Mouse (Mus musculus) G1E (cell line): ENCODE results near the gene Bub1b. TPM values are rescaled to one million over a fixed set of nuclear protein-coding genes. Genes with fewer than 3 reads are reported as not detected.
"Not testable (repeated sequence)": the region's sequence is repeated elsewhere in the genome, so short reads cannot be mapped to it uniquely, and the experiment has no call there.

ENCODE experiments used
- ATAC-seq: 2 replicates; pipeline ENCODE4 v1.8.0; 2016; ENCODE audit warnings: mild to moderate bottlenecking; ENCODE audit not compliant: insufficient number of reproducible peaks, poor library complexity, low FRiP score, severe bottlenecking; ENCODE audit errors: extremely low read depth
- DNase-seq: peaks from one replicate; pipeline ENCODE4 v3.0.0; 2012; ENCODE audit warnings: low spot score
- H3K27me3 ChIP-seq: 2 replicates; pipeline ENCODE4 v1.6.1; 2012; ENCODE audit warnings: mild to moderate bottlenecking, low read length, inconsistent platforms; ENCODE audit not compliant: insufficient read depth
- H3K36me3 ChIP-seq: replicated peaks from 2 replicates; pipeline ENCODE3; 2012; ENCODE audit warnings: mild to moderate bottlenecking, inconsistent platforms
- H3K4me1 ChIP-seq: 2 replicates; pipeline ENCODE4 v1.6.1; 2012; ENCODE audit warnings: low read depth, low read length, inconsistent platforms, mixed read lengths; ENCODE audit not compliant: insufficient read depth
- H3K4me3 ChIP-seq: 2 replicates; pipeline ENCODE4 v1.5.1; 2012; ENCODE audit warnings: low read depth, mild to moderate bottlenecking, inconsistent platforms, low read length, moderate library complexity, mixed read lengths
- H3K9me3 ChIP-seq: replicated peaks from 2 replicates; pipeline ENCODE4 v1.6.1; 2012; ENCODE audit warnings: inconsistent platforms
- CTCF ChIP-seq: IDR thresholded peaks from 2 replicates; pipeline ENCODE4 v1.5.1; 2012; ENCODE audit warnings: low read depth, low read length, inconsistent platforms, mixed read lengths
- GATA1 ChIP-seq: IDR thresholded peaks from 2 replicates; pipeline ENCODE4 v1.6.1; 2012; ENCODE audit warnings: borderline replicate concordance, low read length, inconsistent platforms, mixed read lengths
- GATA2 ChIP-seq: IDR thresholded peaks from 2 replicates; pipeline ENCODE4 v1.6.1; 2012; ENCODE audit warnings: low read depth, low read length, inconsistent platforms, borderline replicate concordance
- POLR2AphosphoS5 ChIP-seq: IDR thresholded peaks from 2 replicates; pipeline ENCODE4 v1.6.1; 2012; ENCODE audit warnings: low read depth, low read length, inconsistent platforms; ENCODE audit not compliant: insufficient replicate concordance
- TAL1 ChIP-seq: conservative IDR thresholded peaks from 2 replicates; pipeline ENCODE4 v1.6.1; 2012; ENCODE audit warnings: low read depth, low read length, inconsistent platforms, mixed read lengths
- polyA plus RNA-seq: library from polyadenylated mRNA; stranded (reverse); fragments of >175 nt; gene quantifications from 2 replicates; pipeline ENCODE4 v1.2.3, GENCODE M21; 2012
- total RNA-seq, 2 experiments: library from RNA; stranded (forward) in 1 of 2; stranded (reverse) in 1 of 2; fragments of 200-1000 nt in 1 of 2; fragments of >200 nt in 1 of 2; fragmentation: Nextera tagmentation in 1 of 2; gene quantifications; 2 replicates each; pipeline ENCODE4 v1.2.3; 2014 to 2017

The Bub1b gene
- 69.8 and 75.1 TPM in 2 replicates for total RNA-seq (2014; fragmentation: Nextera tagmentation)
- 110 and 126 TPM in 2 replicates for total RNA-seq (2017)
- 21.1 and 26.3 TPM in 2 replicates for polyA plus RNA-seq

DNA sequence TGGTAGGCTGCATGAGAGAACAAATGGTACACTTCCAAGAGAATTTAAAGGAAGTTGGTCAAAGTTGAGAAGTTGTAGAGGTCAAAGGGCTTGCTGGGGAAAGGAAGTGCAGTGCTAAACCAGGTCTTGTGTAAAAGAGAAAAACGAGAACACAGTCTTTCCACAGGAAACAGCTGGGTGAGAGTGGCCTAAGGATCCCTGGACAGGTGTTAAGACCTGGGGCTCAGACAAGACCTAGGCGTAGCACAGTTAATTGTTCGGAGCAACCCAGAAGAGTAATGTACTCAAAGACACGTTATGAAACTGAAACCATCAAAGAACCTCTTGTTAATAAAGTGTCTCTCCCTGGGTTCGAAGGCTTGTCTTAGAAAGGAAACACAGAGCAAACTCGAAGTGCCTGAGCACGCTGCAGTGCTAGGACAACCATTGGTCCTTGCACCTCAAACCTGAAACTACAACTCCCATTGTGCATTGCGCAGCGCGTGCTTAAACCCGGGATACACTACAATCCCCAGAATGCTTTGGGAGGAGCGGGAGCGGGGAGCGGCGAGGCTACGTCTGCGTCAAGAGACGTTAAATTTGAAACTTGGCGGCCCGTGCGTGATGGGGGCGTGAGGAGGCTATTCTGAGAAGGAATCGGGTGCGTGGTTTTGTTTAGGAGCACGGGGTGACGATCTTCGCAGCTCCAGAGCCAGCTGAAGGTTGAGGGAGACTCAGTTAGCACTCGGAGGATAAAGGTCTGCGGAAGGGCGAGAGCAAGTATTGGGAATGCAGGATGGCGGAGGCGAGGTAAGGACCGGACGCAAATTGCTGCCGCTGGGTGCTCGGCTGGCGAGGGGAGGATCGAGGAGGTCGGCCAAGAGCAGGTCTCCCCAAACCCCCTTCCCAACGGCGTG, at the start of gene Bub1b:
TSS of gene Bub1b (plus strand) at position 539 of the 896 bp plus-strand sequence.
- H3K27me3 ChIP-seq = peaks cover 3% of the 10 kb centered on the region; the same call in 1 of the 2 replicates
- peaks cover 34% of the 10 kb centered on the region for H3K4me1 ChIP-seq
- peak; percentile 99 for ATAC-seq
- TF ChIP-seq POLR2AphosphoS5 (no peak), CTCF (no peak), TAL1 (no peak), GATA1 (no peak), GATA2 (no peak)
- no peaks in the 10 kb centered on the region for H3K9me3 ChIP-seq
- H3K36me3 ChIP-seq = peaks cover 29% of the 10 kb centered on the region
- DNase-seq = peak; percentile 70
- H3K4me3 ChIP-seq = peak within 1 kb of the TSS; percentile 88

GRCm38 (mm10) chr2:118548421-118549221, 49.4 kb upstream of the Bub1b start:
- DNase-seq (no peak), ATAC-seq (no peak)
- no peaks in the 10 kb centered on the region for H3K36me3 ChIP-seq
- H3K4me1 ChIP-seq = peaks cover 10% of the 10 kb centered on the region
- H3K27me3 ChIP-seq = peaks cover 67% of the 10 kb centered on the region
- H3K4me3 ChIP-seq = no peak overlapping the region
- TF ChIP-seq TAL1 = no peak
- TF ChIP-seq CTCF = no peak
- no peak for TF ChIP-seq GATA2
- no peaks in the 10 kb centered on the region for H3K9me3 ChIP-seq

DNA sequence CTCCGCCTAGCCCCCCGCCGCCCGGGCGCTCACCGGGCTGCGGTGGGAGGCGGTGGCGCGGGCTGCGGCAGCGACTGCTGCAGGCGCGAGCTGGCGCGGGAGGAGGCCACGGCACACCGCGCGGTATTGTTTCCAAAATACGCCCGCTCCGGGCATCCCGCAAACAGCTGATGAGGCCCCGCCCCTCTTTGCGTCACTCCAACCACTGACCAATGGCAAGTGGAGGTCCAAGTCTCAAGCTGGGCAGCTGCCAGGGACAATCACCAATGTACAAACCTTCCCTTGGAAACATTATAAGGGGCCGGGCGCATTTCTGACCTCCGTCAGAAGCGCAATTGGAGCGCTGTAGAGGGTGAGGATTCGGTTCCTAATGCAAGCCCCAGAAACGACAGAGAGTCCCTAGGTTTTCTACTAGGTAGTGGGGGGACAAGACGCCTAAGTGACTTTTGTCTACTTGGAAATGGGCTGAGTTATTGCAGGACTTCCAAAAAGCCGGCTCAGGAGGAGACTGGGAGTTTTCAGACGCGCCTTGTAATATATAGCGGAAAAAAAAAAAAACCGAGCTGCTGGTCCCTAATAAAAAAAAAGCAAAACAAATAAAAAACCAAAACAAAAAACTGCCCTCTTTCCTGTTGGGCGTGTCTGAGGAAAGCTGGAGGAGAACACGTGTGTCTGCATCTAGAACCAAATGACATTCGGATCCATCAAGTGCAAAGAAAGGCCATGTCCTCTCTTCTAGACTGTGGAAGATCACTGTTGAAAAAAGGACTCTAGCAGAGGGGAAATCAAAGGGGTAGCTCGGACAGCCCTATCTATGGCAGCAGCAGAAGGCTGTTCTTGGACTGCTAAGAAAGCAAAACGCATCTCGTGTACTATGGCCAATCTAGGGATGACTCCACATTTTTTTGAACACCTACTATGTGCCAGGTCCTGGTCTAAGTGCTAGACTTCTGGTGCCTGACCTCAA, 48.2 kb upstream of the Bub1b start, which contains the start of gene Bmf:
TSS of gene Bmf (minus strand) at position 181 of the 967 bp plus-strand sequence.
- TF ChIP-seq CTCF (no peak), GATA1 (no peak), POLR2AphosphoS5 (no peak), GATA2 (no peak), TAL1 (no peak)
- DNase-seq (no peak), ATAC-seq (no peak)
- H3K4me1 ChIP-seq = no peaks in the 10 kb centered on the region; the same call in 1 of the 2 replicates
- H3K36me3 ChIP-seq = no peaks in the 10 kb centered on the region
- H3K9me3 ChIP-seq = no peaks in the 10 kb centered on the region
- H3K4me3 ChIP-seq = no peak within 1 kb of the TSS; the same call in 1 of the 2 replicates
- H3K27me3 ChIP-seq = peaks cover 56% of the 10 kb centered on the region

DNA sequence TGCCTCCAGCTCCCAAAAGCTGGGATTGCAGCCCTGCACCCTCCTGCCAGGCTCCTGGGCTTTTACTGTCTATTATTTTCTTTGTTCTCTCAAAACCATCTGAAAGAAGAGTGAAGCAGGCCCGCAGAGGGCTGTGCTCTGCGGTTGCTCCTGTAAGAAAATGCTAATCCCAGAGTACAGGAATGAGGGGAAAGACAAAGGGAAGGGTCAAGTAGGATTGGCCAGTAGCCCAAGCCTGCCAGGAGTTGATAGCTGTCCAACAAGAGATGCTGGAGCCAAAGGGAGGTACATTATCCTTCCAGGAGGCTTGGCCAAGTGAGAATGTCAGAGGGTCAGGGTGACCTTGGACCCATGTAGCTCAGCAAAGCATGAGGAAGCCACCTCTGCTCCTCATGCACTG, 46.4 kb upstream of the Bub1b start:
- no peak for TF ChIP-seq GATA2
- no peak for TF ChIP-seq CTCF
- no peak for TF ChIP-seq GATA1
- no peak for TF ChIP-seq TAL1
- no peak for TF ChIP-seq POLR2AphosphoS5
- Histone ChIP-seq H3K36me3 (no peaks in the 10 kb centered on the region), H3K9me3 (no peaks in the 10 kb centered on the region), H3K27me3 (peaks cover 39% of the 10 kb centered on the region), H3K4me1 (no peaks in the 10 kb centered on the region; the same call in 1 of the 2 replicates), H3K4me3 (no peak overlapping the region)
- DNase-seq (no peak), ATAC-seq (no peak)

DNA sequence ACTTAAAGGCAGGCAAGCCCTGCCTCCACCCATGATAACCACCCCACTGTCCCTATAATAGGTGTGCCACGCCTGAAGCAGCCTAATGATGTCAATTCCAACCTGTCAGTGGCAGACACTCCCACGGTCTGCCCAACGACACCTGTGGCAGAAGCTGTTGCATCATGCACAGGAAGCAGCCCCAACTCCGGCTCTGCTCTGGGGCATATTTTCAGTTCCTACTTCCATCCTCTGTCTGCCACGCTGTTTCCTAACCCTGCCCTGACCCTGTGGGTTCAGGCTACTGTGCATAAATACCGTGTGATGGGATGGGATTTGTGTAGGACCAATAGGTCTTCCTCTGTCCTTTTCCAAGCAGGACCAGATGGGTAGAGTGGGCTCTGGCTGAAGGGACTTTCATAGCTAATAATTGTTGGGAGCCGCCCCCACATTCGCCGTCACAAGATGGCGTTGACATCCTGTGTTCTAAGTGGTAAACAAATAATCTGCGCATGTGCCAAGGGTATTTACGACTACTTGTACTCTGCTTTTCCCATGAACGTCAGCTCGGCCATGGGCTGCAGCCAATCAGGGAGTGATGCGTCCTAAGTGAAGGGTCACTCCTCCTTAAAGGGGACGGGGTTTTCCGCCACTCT, 43.5 kb upstream of the Bub1b start:
- H3K4me3 ChIP-seq, ATAC-seq, H3K4me1 ChIP-seq, DNase-seq, H3K36me3 ChIP-seq, H3K9me3 ChIP-seq: not testable (repeated sequence)
- H3K27me3 ChIP-seq = peaks cover 13% of the 10 kb centered on the region
